34 mouse cellular contexts compared by ENCODE assay signal in the genomic region with DNA sequence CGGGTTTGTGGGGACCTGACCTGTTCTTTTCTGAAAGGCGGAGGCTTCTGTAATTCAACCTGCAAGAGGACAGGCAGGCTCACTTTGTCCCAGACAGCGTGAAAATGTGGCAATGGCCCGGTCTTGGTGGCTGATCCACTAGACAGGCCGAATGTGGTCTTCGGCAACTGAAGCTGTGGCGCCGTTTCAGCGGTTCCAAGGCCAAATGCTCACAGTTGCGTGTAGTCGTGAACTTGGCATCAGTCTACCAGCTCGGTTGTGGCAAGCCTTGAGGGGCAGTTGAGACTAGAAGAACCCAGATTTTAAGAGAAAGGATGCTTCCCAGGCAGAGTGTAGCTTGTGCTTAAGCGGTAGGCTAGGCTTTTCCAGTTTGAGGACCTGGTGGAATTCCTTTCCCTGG.
"Had no signal": no experiment of that assay in that cellular context is flagged by ENCODE, and none has a peak within 500 bp of the region (broad histone marks: within the 10 kb centered on the region; RNA-seq: fewer than 3 reads in every experiment).

No protein-coding gene starts in this region.

- ATAC-seq: hindbrain, embryonic 16.5 days; hindbrain, postnatal 0 days; inflammation-experienced regulatory T-cells, adult 6 months; intestine, embryonic 15.5 days; intestine, embryonic 16.5 days; intestine, postnatal 0 days had no signal

- H3K27ac ChIP-seq: heart, embryonic 13.5 days; heart, embryonic 15.5 days; hindbrain, embryonic 10.5 days; hindbrain, embryonic 12.5 days; hindbrain, embryonic 13.5 days; hindbrain, embryonic 14.5 days; hindbrain, embryonic 15.5 days; hindbrain, postnatal 0 days; intestine, embryonic 15.5 days; kidney, embryonic 15.5 days; kidney, postnatal 0 days; layer of hippocampus, adult 2 months; left cerebral cortex, adult 2 months had no signal

- H3K9me3 ChIP-seq: hindbrain, embryonic 15.5 days; intestine, embryonic 15.5 days had no signal

- DNase-seq: heart, postnatal 10 days; heart, postnatal 14 days; heart, postnatal 36 days; heart, postnatal 4 days; kidney, adult 11 months; kidney, adult 18-20 months; kidney, adult 2 months; kidney, adult 8-10 months; kidney, adult 9 months; kidney, postnatal 10 days; kidney, postnatal 14 days; kidney, postnatal 25 days; kidney, postnatal 36 days; kidney, postnatal 4 days; layer of hippocampus, adult 9-11 months; layer of hippocampus, postnatal 36 days had no signal

- H3K4me2 ChIP-seq: heart, embryonic 12.5 days; heart, embryonic 13.5 days; heart, embryonic 15.5 days; hindbrain, embryonic 12.5 days; hindbrain, embryonic 13.5 days; hindbrain, embryonic 14.5 days; hindbrain, embryonic 15.5 days; intestine, embryonic 15.5 days; kidney, embryonic 15.5 days had no signal

- H3K9ac ChIP-seq: heart, embryonic 12.5 days; heart, embryonic 13.5 days; heart, embryonic 15.5 days; hindbrain, embryonic 12.5 days; hindbrain, embryonic 13.5 days; hindbrain, embryonic 14.5 days; hindbrain, embryonic 15.5 days; intestine, embryonic 15.5 days; kidney, embryonic 15.5 days had no signal

- H3K4me1 ChIP-seq: heart, embryonic 12.5 days; heart, embryonic 13.5 days; heart, embryonic 15.5 days; hindbrain, embryonic 12.5 days; hindbrain, embryonic 13.5 days; hindbrain, embryonic 15.5 days; intestine, embryonic 15.5 days; kidney, embryonic 15.5 days had no signal

- H3K27me3 ChIP-seq: heart, embryonic 12.5 days; heart, embryonic 13.5 days; heart, embryonic 15.5 days; hindbrain, embryonic 12.5 days; hindbrain, embryonic 13.5 days; hindbrain, embryonic 15.5 days; intestine, embryonic 15.5 days; kidney, embryonic 15.5 days had no signal

- H3K36me3 ChIP-seq: heart, embryonic 12.5 days; heart, embryonic 13.5 days; heart, embryonic 15.5 days; hindbrain, embryonic 10.5 days; hindbrain, embryonic 12.5 days; hindbrain, embryonic 13.5 days; hindbrain, embryonic 15.5 days; intestine, embryonic 15.5 days; kidney, embryonic 15.5 days had no signal

- H3K4me3 ChIP-seq: heart, embryonic 12.5 days; heart, embryonic 13.5 days; heart, embryonic 15.5 days; hindbrain, embryonic 10.5 days; hindbrain, embryonic 12.5 days; hindbrain, embryonic 13.5 days; hindbrain, embryonic 15.5 days; intestine, embryonic 15.5 days; kidney, embryonic 15.5 days; layer of hippocampus, adult 2 months; left cerebral cortex, adult 2 months had no signal
